In genomic region chrX:157292411-157292810, GRCm38 (mm10) we compare ENCODE assay signal across 20 mouse cellular contexts.
DNase-seq lines count a peak whose midpoint lies in the region; ATAC-seq lines count a peak whose summit lies in the region.
"Had no signal": no experiment of that assay in that cellular context is flagged by ENCODE, and none has a peak within 500 bp of the region (broad histone marks: within the 10 kb centered on the region; RNA-seq: fewer than 3 reads in every experiment).

No protein-coding gene starts in this region.

- H3K36me3 ChIP-seq in lung, embryonic 15.5 days = no peaks in the 10 kb centered on the region
- H3K36me3 ChIP-seq: embryonic facial prominence, embryonic 13.5 days; heart, embryonic 12.5 days; hindbrain, embryonic 10.5 days had no signal

- H3K4me2 ChIP-seq in lung, embryonic 15.5 days = no peak overlapping the region
- H3K4me2 ChIP-seq: embryonic facial prominence, embryonic 13.5 days; forebrain, embryonic 13.5 days; heart, embryonic 12.5 days; hindbrain, embryonic 14.5 days had no signal

- no peaks in the 10 kb centered on the region for H3K27me3 ChIP-seq in lung, embryonic 15.5 days
- H3K27me3 ChIP-seq: CH12.LX; forebrain, embryonic 13.5 days; heart, embryonic 12.5 days had no signal

- H3K4me1 ChIP-seq in lung, embryonic 15.5 days = no peaks in the 10 kb centered on the region
- H3K4me1 ChIP-seq: embryonic facial prominence, embryonic 13.5 days; forebrain, embryonic 13.5 days; heart, embryonic 12.5 days; hindbrain, embryonic 10.5 days had no signal

- ATAC-seq in lung, embryonic 15.5 days (ENCODE audit: borderline replicate concordance, extremely low read depth, low FRiP score, low TSS enrichment) = peak; percentile 65; the same call in 1 of the 2 replicates
- ATAC-seq: forebrain, embryonic 13.5 days had no signal

- DNase-seq in gastrocnemius, adult 18-20 months (ENCODE audit: low spot score) = peak; percentile 24
- DNase-seq in gastrocnemius, postnatal 36 days = no peak
- no peak for DNase-seq in lung, postnatal 10 days
- peak; percentile 49 for DNase-seq in 3T3-L1 (ENCODE audit: low read depth, low spot score)
- peak; percentile 37 for DNase-seq in fibroblast of lung, adult 2 months (ENCODE audit: low read depth)
- no peak for DNase-seq in spleen, postnatal 14 days (ENCODE audit: low spot score in 2 of 2)
- DNase-seq in left cerebral cortex, postnatal 36 days (ENCODE audit: low spot score in 2 of 2) = no peak
- DNase-seq: adrenal gland, postnatal 25 days; cerebellum, adult 18-20 months; cerebellum, adult 9-11 months; cerebellum, postnatal 36 days; forebrain, postnatal 0 days; heart, adult 2 months had no signal

- no peak overlapping the region for H3K4me3 ChIP-seq in lung, embryonic 15.5 days
- H3K4me3 ChIP-seq: embryonic facial prominence, embryonic 13.5 days; forebrain, embryonic 13.5 days; heart, adult 2 months; heart, embryonic 12.5 days; hindbrain, embryonic 10.5 days had no signal

- intact Hi-C loops in gastrocnemius, postnatal 36 days (cut with DNase I) = no loop called here
- intact Hi-C loops in left cerebral cortex, postnatal 36 days (cut with DNase I) = no loop called here

- no peak overlapping the region for H3K27ac ChIP-seq in lung, embryonic 15.5 days
- H3K27ac ChIP-seq: embryonic facial prominence, embryonic 13.5 days; forebrain, embryonic 13.5 days; heart, adult 2 months; hindbrain, embryonic 10.5 days; hindbrain, embryonic 14.5 days had no signal

- no peak overlapping the region for H3K9ac ChIP-seq in lung, embryonic 15.5 days
- H3K9ac ChIP-seq: embryonic facial prominence, embryonic 13.5 days; forebrain, embryonic 13.5 days; forebrain, postnatal 0 days; heart, embryonic 12.5 days; hindbrain, embryonic 14.5 days had no signal

- no peaks in the 10 kb centered on the region for H3K9me3 ChIP-seq in lung, embryonic 15.5 days
- H3K9me3 ChIP-seq: embryonic facial prominence, embryonic 13.5 days; forebrain, embryonic 13.5 days; heart, embryonic 12.5 days; hindbrain, embryonic 10.5 days had no signal

Comparison
In these comparisons a context has a peak if more than half of its experiments do, and no peak if none do; other contexts are left out.
1. DNase-seq: peak in gastrocnemius, adult 18-20 months (single experiment), 3T3-L1 (single experiment) and fibroblast of lung, adult 2 months (single experiment); none in gastrocnemius, postnatal 36 days (0 of 2), lung, postnatal 10 days (single experiment), spleen, postnatal 14 days (0 of 2) and left cerebral cortex, postnatal 36 days (0 of 2).